Mouse (Mus musculus) megakaryocyte, embryonic 14.5 days (primary cell): Measurements from ENCODE around the gene 2610528A11Rik. TPM values are rescaled to one million over a fixed set of nuclear protein-coding genes. Genes with fewer than 3 reads are reported as not detected.
"Not testable (repeated sequence)": the region's sequence is repeated elsewhere in the genome, so short reads cannot be mapped to it uniquely, and the experiment has no call there.

ENCODE experiments used
- H3K27me3 ChIP-seq: replicated peaks from 2 replicates; pipeline ENCODE3; 2012; ENCODE audit warnings: inconsistent platforms
- H3K36me3 ChIP-seq: replicated peaks from 2 replicates; pipeline ENCODE3; 2012; ENCODE audit warnings: low read length, inconsistent platforms, mixed read lengths
- H3K4me1 ChIP-seq: 2 replicates; pipeline ENCODE4 v1.6.1; 2012; ENCODE audit warnings: inconsistent platforms
- H3K4me3 ChIP-seq: replicated peaks from 2 replicates; pipeline ENCODE3; 2012; ENCODE audit warnings: moderate library complexity, mild to moderate bottlenecking, inconsistent platforms
- H3K9me3 ChIP-seq: 2 replicates; pipeline ENCODE4 v1.6.1; 2012; ENCODE audit warnings: inconsistent platforms
- FLI1 ChIP-seq: IDR thresholded peaks from 2 replicates; pipeline ENCODE4 v1.6.1; 2012; ENCODE audit warnings: low read length, inconsistent platforms, mixed read lengths
- GATA1 ChIP-seq: IDR thresholded peaks from 3 replicates; pipeline ENCODE4 v1.6.1; 2012; ENCODE audit warnings: mixed read lengths, low read length, inconsistent platforms, borderline replicate concordance
- polyA plus RNA-seq: library from polyadenylated mRNA; stranded (reverse); fragments of >175 nt; gene quantifications from 2 replicates; pipeline ENCODE4 v1.2.3, GENCODE M21; 2012; ENCODE audit warnings: low replicate concordance; ENCODE audit not compliant: insufficient read depth

The 2610528A11Rik gene
- polyA plus RNA-seq, result 4.3 TPM in 1 of 2 replicates, not detected in the other

- Histone ChIP-seq H3K4me3 (peak within 1 kb of the TSS; percentile 46), H3K27me3 (peaks cover under 1% of the 10 kb centered on the region), H3K4me1 (peaks cover 84% of the 10 kb centered on the region), H3K9me3 (peaks cover 7% of the 10 kb centered on the region; the same call in 1 of the 2 replicates), H3K36me3 (peaks cover 24% of the 10 kb centered on the region)
- TF ChIP-seq GATA1 (no peak), FLI1 (no peak)
Measured at GRCm38 (mm10) chr14:37113922-37114321, at the start of gene 2610528A11Rik. Gene 2610528A11Rik (minus strand): TSS chr14:37114022.

DNA sequence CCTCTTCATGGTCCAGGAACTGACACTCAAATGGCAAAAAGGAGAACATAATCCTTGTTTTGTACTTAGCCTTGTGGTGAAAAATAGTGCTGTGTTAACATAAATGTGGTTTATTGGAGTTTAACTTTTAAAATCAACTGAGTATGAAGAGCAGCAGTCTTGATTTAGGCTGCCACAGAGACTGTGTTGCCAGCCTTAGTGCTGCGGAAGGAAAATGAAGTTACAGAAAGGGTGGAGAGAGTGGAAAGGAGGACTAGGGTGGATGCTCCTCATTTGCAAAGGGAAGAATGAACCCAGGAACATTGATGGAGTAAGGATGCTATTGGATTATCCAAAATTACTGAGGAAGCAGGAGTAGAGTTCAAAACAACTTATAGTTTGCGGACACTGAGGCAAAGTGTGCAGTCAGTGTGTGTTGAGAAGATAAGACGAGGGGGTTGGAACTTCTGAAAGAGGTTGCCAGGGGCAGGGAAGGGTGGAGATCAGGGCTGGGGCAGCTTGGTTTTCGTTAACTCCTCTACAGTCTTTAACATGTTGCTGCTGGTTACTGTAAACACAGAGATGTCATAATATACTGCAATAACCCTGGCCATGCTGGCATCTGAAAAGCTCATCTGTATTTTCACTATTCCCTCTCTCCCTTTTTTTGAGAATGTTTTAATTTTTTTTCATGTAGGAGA lies 49.6 kb upstream of the 2610528A11Rik start:
- TF ChIP-seq GATA1, result no peak
- no peak for TF ChIP-seq FLI1
- Histone ChIP-seq H3K36me3 (no peaks in the 10 kb centered on the region), H3K4me1 (peaks cover 49% of the 10 kb centered on the region), H3K9me3 (peaks cover 12% of the 10 kb centered on the region), H3K27me3 (no peaks in the 10 kb centered on the region), H3K4me3 (peak overlapping the region; percentile 10)

DNA sequence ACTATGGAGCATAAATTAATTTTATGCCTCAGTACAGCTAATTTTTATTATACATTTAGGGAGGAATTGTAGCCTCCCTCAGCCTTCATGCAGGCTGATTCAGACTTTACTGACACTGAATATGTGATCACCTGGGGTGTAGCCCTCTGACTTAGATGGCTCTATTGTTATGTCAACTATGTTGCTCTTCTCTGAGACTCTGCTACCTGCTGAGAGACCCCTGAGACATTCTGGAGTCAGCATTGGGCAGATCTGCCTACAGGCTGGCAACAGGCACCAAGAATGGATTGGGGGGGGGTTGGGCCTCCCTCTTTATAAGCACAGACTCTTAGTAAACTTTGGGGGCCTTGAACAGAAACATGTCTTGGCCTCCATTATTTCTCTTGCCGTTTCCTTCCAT lies 40.6 kb upstream of the 2610528A11Rik start:
- Histone ChIP-seq H3K27me3 (no peaks in the 10 kb centered on the region), H3K4me3 (no peak overlapping the region), H3K36me3 (no peaks in the 10 kb centered on the region), H3K4me1 (no peaks in the 10 kb centered on the region), H3K9me3 (peaks cover 27% of the 10 kb centered on the region)
- TF ChIP-seq GATA1 (no peak), FLI1 (no peak)

GRCm38 (mm10) chr14:37139051-37139710 lies 25.4 kb upstream of the 2610528A11Rik start:
- H3K36me3 ChIP-seq, result no peaks in the 10 kb centered on the region
- TF ChIP-seq GATA1, result no peak
- no peak for TF ChIP-seq FLI1
- H3K27me3 ChIP-seq, result no peaks in the 10 kb centered on the region
- peaks cover 29% of the 10 kb centered on the region for H3K4me1 ChIP-seq
- peaks cover 6% of the 10 kb centered on the region; the same call in 1 of the 2 replicates for H3K9me3 ChIP-seq
- no peak overlapping the region for H3K4me3 ChIP-seq

DNA sequence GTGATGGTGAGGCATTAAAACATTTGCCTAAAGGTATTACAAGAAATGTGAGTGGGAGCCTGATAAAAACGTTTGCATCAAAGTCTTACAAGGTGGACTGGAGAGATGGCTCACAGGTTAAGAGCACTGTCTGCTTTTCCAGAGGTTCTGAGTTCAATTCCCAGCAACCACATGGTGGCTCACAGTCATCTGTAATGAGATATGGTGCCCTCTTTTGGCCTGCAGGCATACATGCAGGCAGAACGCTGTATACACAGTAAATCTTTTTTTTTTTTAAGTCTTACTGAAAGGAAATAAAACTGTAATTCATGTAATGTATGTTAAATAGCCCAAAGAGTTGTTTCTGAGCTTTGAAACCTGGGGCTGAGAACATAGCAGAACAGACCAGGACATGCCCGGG lies 23.8 kb upstream of the 2610528A11Rik start:
- H3K9me3 ChIP-seq, H3K4me3 ChIP-seq, H3K27me3 ChIP-seq: not testable (repeated sequence)
- Histone ChIP-seq H3K36me3 (peaks cover 12% of the 10 kb centered on the region), H3K4me1 (peaks cover 39% of the 10 kb centered on the region)

GRCm38 (mm10) chr14:37136110-37136509 lies 22.3 kb upstream of the 2610528A11Rik start:
- Histone ChIP-seq H3K27me3 (no peaks in the 10 kb centered on the region), H3K4me3 (peak overlapping the region; percentile 98), H3K36me3 (peaks cover 26% of the 10 kb centered on the region), H3K4me1 (peaks cover 35% of the 10 kb centered on the region), H3K9me3 (no peaks in the 10 kb centered on the region)
- TF ChIP-seq GATA1 (no peak), FLI1 (no peak)

DNA sequence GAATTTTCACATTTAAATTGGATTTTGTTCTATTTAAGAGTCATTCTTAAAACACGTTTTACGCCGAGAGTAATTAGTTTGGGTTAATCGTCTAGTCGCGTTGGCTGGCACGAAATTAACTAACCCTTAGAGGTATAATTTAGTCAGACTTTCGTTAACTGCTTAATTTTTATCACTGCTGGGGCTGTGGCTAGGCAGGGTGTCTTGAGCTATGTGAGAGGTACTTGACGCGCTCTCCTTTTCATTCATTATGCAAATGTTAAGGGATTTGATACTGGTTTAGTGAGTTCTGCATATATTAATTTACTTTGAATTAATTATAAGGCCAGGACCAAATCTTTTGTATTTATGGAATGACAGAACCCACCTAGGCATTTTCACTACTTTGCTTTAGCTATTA lies 21.8 kb upstream of the 2610528A11Rik start:
- H3K36me3 ChIP-seq, result peaks cover 30% of the 10 kb centered on the region
- peak overlapping the region; percentile 98 for H3K4me3 ChIP-seq
- H3K4me1 ChIP-seq, result peaks cover 35% of the 10 kb centered on the region
- H3K27me3 ChIP-seq, result no peaks in the 10 kb centered on the region
- no peak for TF ChIP-seq GATA1
- no peak for TF ChIP-seq FLI1
- H3K9me3 ChIP-seq, result no peaks in the 10 kb centered on the region

DNA sequence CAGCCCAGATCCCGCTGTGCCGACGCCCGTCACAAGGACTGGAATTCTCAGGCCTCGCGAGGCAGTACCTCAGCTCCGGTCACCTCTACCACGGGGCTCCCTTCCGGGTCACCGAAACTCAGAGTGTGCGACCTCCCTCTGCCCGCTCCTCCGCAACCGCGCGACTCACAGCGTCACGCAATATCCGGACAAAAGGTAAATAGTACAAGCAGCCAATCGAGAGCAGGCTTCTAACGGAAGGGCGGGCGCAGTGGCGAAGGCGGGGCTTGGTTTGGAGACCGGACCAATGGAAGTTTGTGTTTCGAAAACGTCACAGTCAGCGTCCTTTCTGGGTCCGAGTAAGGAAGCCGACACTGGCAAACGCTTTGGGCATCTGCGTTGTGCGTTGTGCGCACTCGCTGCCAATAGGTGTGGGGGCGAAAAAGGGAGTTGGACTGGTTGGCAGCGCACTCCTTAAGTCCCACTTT lies 21.3 kb upstream of the 2610528A11Rik start, which contains the start of gene Ghitm:
Gene Ghitm (minus strand): TSS at position 146 of the 467 bp plus-strand sequence.
- H3K27me3 ChIP-seq, result no peaks in the 10 kb centered on the region
- H3K4me1 ChIP-seq, result peaks cover 31% of the 10 kb centered on the region
- peaks cover 35% of the 10 kb centered on the region for H3K36me3 ChIP-seq
- H3K9me3 ChIP-seq, result no peaks in the 10 kb centered on the region
- H3K4me3 ChIP-seq, result peak within 1 kb of the TSS; percentile 98
- TF ChIP-seq FLI1 (no peak), GATA1 (no peak)

GRCm38 (mm10) chr14:37134304-37135126 lies 20.7 kb upstream of the 2610528A11Rik start:
- Histone ChIP-seq H3K9me3 (no peaks in the 10 kb centered on the region), H3K27me3 (no peaks in the 10 kb centered on the region), H3K36me3 (peaks cover 39% of the 10 kb centered on the region), H3K4me3 (peak overlapping the region; percentile 98), H3K4me1 (peaks cover 31% of the 10 kb centered on the region)
- TF ChIP-seq FLI1 (no peak), GATA1 (no peak)

GRCm38 (mm10) chr14:37127652-37128051 lies 13.8 kb upstream of the 2610528A11Rik start:
- no peaks in the 10 kb centered on the region for H3K9me3 ChIP-seq
- TF ChIP-seq FLI1 (no peak), GATA1 (no peak)
- H3K4me3 ChIP-seq, result no peak overlapping the region
- no peaks in the 10 kb centered on the region for H3K27me3 ChIP-seq
- H3K4me1 ChIP-seq, result peaks cover 16% of the 10 kb centered on the region
- H3K36me3 ChIP-seq, result peaks cover 92% of the 10 kb centered on the region
